Mouse (Mus musculus): ENCODE measurements around the gene Lmod1.

DNA sequence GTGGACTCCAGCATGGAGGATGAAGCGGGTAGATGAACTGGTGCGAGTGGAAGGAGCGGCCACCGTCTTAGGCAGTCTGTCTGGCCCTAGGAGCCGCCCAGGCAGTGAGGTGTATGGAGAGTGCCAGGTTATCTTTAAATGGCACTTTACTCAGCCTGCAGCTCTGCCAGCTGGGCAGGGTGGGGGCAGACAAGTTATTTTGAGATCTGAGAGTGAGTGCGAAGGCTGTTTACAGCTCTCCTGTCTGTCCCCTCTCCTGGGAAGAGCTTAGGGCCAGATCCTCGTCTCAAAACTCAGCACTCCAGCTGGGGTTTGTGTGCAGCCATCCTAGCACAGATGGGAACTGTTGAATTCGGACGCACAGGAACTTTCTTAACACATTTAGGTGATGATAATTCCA lies 54.0 kb downstream of the Lmod1 start:
- TF ChIP-seq POLR2A (IDR thresholded peaks at IDR 0.05; ENCODE audit: control insufficient read depth, extremely low read depth, insufficient read depth, low read length, poor library complexity) (no peak), CTCF (IDR thresholded peaks at IDR 0.05; ENCODE audit: borderline replicate concordance, control insufficient read depth, extremely low read depth, insufficient read depth, low read length, poor library complexity) (no peak)

All from thymus, adult 2 months (tissue).